Mouse (Mus musculus) embryonic facial prominence, embryonic 13.5 days (tissue): ENCODE measurements around the gene Fbxl3. TPM values are rescaled to one million over a fixed set of nuclear protein-coding genes. Genes with fewer than 3 reads are reported as not detected.

ENCODE experiments used
- ATAC-seq: fragments of 200-750 bp; cut with Nextera tagmentation; 2 replicates; pipeline ENCODE4 v1.8.0; 2017; ENCODE audit warnings: low read depth; ENCODE audit not compliant: insufficient number of reproducible peaks, insufficient read depth, low FRiP score, low TSS enrichment
- H3K27ac ChIP-seq: fragments of 300-500 bp; sonication (generic); 2 replicates; pipeline ENCODE4 v1.5.1; 2015; ENCODE audit warnings: moderate library complexity, mild to moderate bottlenecking, inconsistent platforms
- H3K27me3 ChIP-seq: fragments of 300-500 bp; sonication (generic); 2 replicates; pipeline ENCODE4 v1.6.1; 2015; ENCODE audit warnings: mild to moderate bottlenecking, inconsistent platforms
- H3K36me3 ChIP-seq: fragments of 300-500 bp; sonication (generic); 2 replicates; pipeline ENCODE4 v1.6.1; 2015; ENCODE audit warnings: mild to moderate bottlenecking, inconsistent platforms
- H3K4me1 ChIP-seq: fragments of 300-500 bp; sonication (generic); 2 replicates; pipeline ENCODE4 v1.6.1; 2015; ENCODE audit warnings: inconsistent platforms
- H3K4me2 ChIP-seq: fragments of 300-500 bp; sonication (generic); 2 replicates; pipeline ENCODE4 v1.6.1; 2015; ENCODE audit warnings: moderate library complexity, mild to moderate bottlenecking, inconsistent platforms
- H3K4me3 ChIP-seq: fragments of 300-500 bp; sonication (generic); 2 replicates; pipeline ENCODE4 v1.5.1; 2015; ENCODE audit warnings: mild to moderate bottlenecking, inconsistent platforms
- H3K9ac ChIP-seq: fragments of 300-500 bp; sonication (generic); 2 replicates; pipeline ENCODE4 v1.6.1; 2015; ENCODE audit warnings: mild to moderate bottlenecking, inconsistent platforms
- H3K9me3 ChIP-seq: fragments of 300-500 bp; sonication (generic); 2 replicates; pipeline ENCODE4 v1.6.1; 2016; ENCODE audit warnings: inconsistent platforms
- WGBS: fragments of 180-500 bp; shearing (Covaris S2); methylation state at CpG from one replicate; pipeline ENCODE4 v1.1.7; 2015; ENCODE audit warnings: mixed read lengths; 5-methylcytosine and 5-hydroxymethylcytosine counted together
- polyA plus RNA-seq: library from polyadenylated mRNA; unstranded; fragments of >200 nt; fragmentation: Nextera tagmentation; extraction: Ambion mirVana; gene quantifications from 2 replicates; pipeline ENCODE4 v1.2.1, GENCODE M21; 2015

Gene Fbxl3
- polyA plus RNA-seq, 1 experiment from 2014 or later: 28.0 TPM

DNA sequence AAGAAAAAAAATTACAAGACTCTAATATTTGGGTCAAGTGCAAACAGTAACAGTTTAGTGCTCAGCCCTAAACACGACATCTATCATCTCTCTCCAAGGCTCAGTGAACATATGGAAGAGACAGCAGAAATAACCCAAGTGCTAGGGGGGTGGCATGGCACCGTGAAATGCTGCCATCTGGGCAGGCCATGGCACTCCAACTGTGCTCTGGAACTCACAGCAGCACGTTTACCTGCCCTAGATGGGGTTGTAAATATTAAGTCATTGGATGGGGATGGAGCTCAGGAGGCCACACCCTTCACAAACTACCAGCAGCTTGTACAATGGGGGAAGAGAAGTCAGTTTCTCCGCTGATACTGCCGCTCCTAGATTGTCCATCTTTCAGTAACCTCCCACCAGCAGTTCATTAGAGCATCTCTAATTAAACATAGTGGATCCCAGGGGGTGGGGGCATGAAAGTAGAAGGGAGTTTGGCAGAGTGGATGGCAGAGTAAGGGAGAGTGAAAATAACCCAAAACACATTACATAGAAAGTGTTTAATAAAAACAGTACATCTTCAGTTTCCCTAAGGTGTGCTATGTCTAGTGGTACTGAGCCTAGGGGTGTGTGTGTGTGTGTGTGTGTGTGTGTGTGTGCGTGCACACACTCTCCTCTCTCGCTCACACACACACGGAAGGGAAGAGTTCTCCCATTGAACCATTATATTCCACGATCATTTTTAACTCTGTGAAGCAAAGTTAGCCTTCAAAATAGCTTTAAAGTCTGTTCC is 20.0 kb downstream of the Fbxl3 start:
- peaks cover 50% of the 10 kb centered on the region for H3K36me3 ChIP-seq
- 84% methylated on average over 9 of the region's 9 CpGs for WGBS

DNA sequence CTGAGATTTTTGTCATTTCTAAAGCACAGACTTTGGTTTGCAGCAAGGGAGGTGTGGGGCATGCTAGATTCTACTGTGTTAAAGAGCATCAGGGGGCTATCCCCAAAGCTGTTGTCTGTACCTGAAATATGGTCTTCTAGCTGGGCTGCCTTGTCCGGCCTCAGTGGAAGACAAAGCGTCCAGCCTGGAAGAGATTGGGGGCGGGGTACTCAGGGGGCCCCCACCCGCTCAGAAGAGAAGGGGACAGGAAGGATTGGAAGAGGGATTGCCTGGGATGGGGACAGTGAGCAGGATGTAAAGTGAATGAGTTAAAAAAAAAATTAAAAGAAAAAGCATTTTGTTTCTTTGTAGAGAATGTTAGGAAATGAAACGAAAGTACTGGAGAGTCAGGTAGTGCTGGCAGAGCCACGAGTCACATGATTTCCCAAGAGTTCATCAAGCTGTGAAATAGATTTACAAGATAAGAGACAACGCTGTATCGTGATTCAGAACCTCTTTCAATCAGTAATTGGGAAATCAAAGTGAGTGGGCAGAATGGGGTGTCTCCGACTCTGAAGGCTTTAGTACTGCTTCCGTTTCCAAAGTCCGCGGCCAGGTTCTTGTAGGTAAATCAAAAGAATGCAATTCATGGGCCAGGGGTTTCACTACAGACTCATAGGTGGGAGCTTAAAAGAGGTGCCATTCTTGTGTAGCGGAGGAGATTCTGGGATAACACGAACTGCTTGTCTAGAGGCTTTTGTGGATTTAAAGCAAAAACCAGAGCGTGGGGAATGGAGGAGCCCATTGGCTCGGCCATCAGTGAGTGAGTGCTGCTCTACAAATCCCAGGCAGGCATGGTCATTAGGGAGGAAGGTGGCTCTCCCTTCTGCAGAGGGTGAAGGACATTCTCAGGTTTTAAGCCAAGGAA is 21.1 kb downstream of the Fbxl3 start:
- no peak overlapping the region for H3K4me2 ChIP-seq
- no peaks in the 10 kb centered on the region for H3K9me3 ChIP-seq
- no peaks in the 10 kb centered on the region for H3K4me1 ChIP-seq
- WGBS: 89% methylated on average over 16 of the region's 16 CpGs
- H3K9ac ChIP-seq: no peak overlapping the region
- H3K4me3 ChIP-seq: no peak overlapping the region
- peaks cover 56% of the 10 kb centered on the region for H3K36me3 ChIP-seq
- no peak for ATAC-seq
- H3K27ac ChIP-seq: no peak overlapping the region
- H3K27me3 ChIP-seq: no peaks in the 10 kb centered on the region

More for the DNA sequence above, 20.0 kb downstream of the Fbxl3 start:
- H3K4me1 ChIP-seq: no peaks in the 10 kb centered on the region
- H3K27me3 ChIP-seq: no peaks in the 10 kb centered on the region
- no peak for ATAC-seq
- no peak overlapping the region for H3K4me2 ChIP-seq
- H3K4me3 ChIP-seq: no peak overlapping the region
- H3K9me3 ChIP-seq: no peaks in the 10 kb centered on the region
- H3K27ac ChIP-seq: no peak overlapping the region
- H3K9ac ChIP-seq: no peak overlapping the region

DNA sequence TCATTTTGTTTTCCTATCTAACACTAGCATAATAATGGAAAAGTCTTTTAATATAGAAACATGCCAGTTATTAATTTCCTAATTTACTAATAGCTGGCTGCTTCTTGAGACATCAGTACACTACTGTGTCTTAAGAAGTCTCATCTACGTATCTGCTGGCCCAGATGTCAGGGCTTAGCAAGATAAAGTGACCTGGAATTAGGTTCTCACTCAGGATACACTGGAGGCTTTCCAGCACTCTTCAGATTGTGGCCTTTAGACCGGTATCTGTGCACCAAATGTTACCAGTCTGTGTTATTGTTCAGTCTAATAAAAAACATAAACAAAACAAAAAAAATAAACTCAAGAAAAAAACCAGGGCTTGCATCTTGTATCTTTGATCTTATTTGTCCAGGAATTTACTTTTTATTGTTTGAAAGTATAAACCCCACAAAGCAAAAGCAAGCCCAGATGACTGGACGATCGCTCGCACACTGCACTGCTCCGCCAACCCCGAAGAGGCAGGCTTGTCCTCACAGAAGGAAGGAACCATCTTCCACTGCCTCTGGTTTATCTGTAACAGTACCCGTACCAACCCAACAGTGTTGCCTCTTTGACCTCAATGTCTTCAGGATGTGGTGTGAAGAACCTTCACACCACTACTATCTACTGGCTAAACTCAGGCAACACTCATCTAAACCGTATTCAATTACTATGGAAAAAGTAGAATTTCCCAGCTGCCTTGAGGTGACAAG is 21.9 kb downstream of the Fbxl3 start:
- peaks cover 56% of the 10 kb centered on the region for H3K36me3 ChIP-seq
- WGBS: 88% methylated on average over 9 of the region's 9 CpGs

DNA sequence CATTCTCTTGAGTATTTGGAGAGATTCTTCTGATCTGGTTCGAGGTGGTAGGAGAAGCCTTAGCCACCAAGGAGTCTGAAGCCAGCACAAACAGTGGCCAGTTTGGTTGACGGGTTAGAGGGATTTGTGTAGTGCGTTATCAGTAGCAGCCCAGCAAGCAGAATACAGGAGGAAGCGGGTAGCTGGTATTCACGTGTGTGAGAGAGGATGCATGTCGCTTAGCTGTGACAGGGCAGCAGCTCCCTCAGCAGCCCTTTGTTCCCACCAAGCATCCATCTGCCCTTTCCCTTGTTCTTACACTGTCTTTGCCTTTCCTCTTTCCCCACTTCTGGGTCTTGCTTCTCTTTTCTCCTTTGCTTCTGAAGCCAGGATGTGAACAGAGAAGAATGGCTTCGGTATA is 24.2 kb downstream of the Fbxl3 start:
- no peak for ATAC-seq

More for the DNA sequence above, 21.9 kb downstream of the Fbxl3 start:
- H3K9me3 ChIP-seq: no peaks in the 10 kb centered on the region
- H3K27ac ChIP-seq: no peak overlapping the region
- no peak overlapping the region for H3K4me2 ChIP-seq
- no peaks in the 10 kb centered on the region for H3K4me1 ChIP-seq
- H3K4me3 ChIP-seq: no peak overlapping the region
- no peak overlapping the region for H3K9ac ChIP-seq
- ATAC-seq: no peak
- H3K27me3 ChIP-seq: no peaks in the 10 kb centered on the region

DNA sequence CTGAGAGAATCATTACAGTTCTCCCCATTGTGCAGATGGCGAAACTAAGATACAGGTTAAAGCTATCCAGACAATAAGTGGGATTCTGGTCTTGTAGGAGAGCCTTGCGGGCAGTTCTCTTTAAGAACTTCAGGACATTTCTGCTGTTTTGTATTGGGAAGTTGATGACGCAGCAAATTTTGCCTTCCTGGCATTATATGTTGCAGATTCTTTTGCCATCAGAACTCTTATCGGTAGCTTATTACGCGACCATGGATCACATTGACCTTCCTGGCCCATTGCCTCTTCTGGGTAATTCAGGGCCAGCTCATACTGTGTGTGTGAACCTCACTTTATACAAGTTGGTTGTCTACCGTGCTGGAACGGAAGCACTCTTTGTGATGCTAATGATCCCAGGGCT is 25.5 kb downstream of the Fbxl3 start:
- 94% methylated on average over 8 of the region's 8 CpGs for WGBS

More for the DNA sequence above, 24.2 kb downstream of the Fbxl3 start:
- Histone ChIP-seq H3K4me2 (no peak overlapping the region), H3K27ac (no peak overlapping the region), H3K27me3 (no peaks in the 10 kb centered on the region), H3K4me1 (0 out of 2 replicates have a peak, but pooled peaks cover 3% of the 10 kb centered on the region), H3K9ac (no peak overlapping the region), H3K4me3 (no peak overlapping the region), H3K9me3 (no peaks in the 10 kb centered on the region), H3K36me3 (peaks cover 60% of the 10 kb centered on the region)
- WGBS: 83% methylated on average over 7 of the region's 7 CpGs

DNA sequence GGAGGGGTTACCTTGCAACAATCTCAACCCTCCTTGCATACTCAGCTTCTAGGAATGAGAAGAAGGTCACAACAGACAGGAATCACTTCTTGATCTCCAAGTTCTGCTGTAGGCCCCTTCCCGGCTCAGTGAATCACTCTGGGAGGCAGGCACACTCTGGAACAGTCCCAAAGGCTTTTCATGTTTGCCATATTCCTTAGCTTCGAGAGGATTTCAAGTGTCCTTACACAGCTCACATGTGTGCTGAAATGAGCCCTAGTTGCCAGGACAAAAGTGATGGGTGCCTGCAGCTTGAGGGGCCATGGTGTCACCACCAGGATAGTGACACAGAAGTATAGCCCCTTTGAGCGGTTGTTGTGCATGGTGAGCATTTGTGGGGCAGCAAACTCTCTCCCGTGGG is 26.6 kb downstream of the Fbxl3 start:
- H3K4me2 ChIP-seq: no peak overlapping the region
- peaks cover 43% of the 10 kb centered on the region for H3K36me3 ChIP-seq
- no peak overlapping the region for H3K9ac ChIP-seq
- 89% methylated on average over 4 of the region's 4 CpGs for WGBS
- no peak overlapping the region for H3K4me3 ChIP-seq
- ATAC-seq: no peak
- H3K9me3 ChIP-seq: no peaks in the 10 kb centered on the region
- H3K27me3 ChIP-seq: no peaks in the 10 kb centered on the region
- peaks cover 7% of the 10 kb centered on the region; the same call in 1 of the 2 replicates for H3K4me1 ChIP-seq
- no peak overlapping the region for H3K27ac ChIP-seq

More for the DNA sequence above, 25.5 kb downstream of the Fbxl3 start:
- H3K9me3 ChIP-seq: no peaks in the 10 kb centered on the region
- peaks cover 7% of the 10 kb centered on the region; the same call in 1 of the 2 replicates for H3K4me1 ChIP-seq
- H3K4me3 ChIP-seq: no peak overlapping the region
- ATAC-seq: no peak
- H3K4me2 ChIP-seq: no peak overlapping the region
- H3K9ac ChIP-seq: no peak overlapping the region
- H3K27me3 ChIP-seq: no peaks in the 10 kb centered on the region
- H3K36me3 ChIP-seq: peaks cover 54% of the 10 kb centered on the region
- H3K27ac ChIP-seq: no peak overlapping the region

DNA sequence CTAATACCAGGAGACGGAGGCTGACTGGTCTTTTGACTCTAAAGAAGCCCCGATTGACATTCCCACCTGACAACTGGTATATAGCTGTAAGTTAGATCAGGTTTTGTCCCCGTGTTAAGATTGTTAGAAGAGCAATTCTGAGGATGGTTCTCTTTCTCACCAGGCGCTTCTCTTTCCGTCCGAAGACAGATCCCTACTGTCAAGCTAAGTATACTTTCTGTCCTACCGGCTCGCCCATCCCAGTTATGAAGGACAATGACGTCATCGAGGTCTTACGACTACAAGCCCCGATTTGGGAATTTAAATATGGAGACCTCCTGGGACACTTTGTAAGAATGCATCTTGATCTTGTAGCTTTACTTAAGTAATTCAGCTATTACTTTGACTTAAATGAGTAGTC is 27.9 kb downstream of the Fbxl3 start:
- Histone ChIP-seq H3K4me2 (no peak overlapping the region), H3K9me3 (no peaks in the 10 kb centered on the region), H3K4me3 (no peak overlapping the region), H3K27ac (no peak overlapping the region), H3K4me1 (peaks cover 7% of the 10 kb centered on the region; the same call in 1 of the 2 replicates), H3K9ac (no peak overlapping the region), H3K36me3 (peaks cover 38% of the 10 kb centered on the region), H3K27me3 (no peaks in the 10 kb centered on the region)
- no peak for ATAC-seq
- WGBS: 93% methylated on average over 12 of the region's 12 CpGs

DNA sequence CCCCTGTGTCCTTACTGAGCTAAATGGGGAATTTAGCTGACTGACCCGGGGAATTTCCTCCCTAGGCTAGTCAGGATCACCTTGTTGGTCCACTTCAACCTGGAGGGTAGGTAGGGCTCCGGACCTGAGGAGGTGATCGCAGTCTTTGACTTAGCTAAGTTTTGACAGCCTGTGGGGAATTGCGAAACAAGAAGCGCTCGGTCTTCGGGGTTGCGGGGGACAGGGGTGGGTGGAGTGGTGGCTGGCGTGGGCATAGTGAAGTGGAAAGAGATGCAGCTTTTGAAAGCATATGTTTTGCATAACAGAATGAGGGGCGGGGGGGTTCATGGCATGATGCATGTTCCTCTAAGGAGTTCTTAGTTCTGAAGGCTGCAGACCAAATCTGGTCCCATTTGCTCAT is 28.6 kb downstream of the Fbxl3 start:
- 3% methylated on average over 10 of the region's 10 CpGs for WGBS
- H3K36me3 ChIP-seq: peaks cover 35% of the 10 kb centered on the region
- no peaks in the 10 kb centered on the region for H3K9me3 ChIP-seq
- H3K27ac ChIP-seq: peak overlapping the region; percentile 89
- peak overlapping the region; percentile 83 for H3K9ac ChIP-seq
- H3K27me3 ChIP-seq: no peaks in the 10 kb centered on the region
- peak overlapping the region; percentile 69 for H3K4me3 ChIP-seq
- peak overlapping the region; percentile 83 for H3K4me2 ChIP-seq
- ATAC-seq: no peak
- H3K4me1 ChIP-seq: peaks cover 7% of the 10 kb centered on the region; the same call in 1 of the 2 replicates

DNA sequence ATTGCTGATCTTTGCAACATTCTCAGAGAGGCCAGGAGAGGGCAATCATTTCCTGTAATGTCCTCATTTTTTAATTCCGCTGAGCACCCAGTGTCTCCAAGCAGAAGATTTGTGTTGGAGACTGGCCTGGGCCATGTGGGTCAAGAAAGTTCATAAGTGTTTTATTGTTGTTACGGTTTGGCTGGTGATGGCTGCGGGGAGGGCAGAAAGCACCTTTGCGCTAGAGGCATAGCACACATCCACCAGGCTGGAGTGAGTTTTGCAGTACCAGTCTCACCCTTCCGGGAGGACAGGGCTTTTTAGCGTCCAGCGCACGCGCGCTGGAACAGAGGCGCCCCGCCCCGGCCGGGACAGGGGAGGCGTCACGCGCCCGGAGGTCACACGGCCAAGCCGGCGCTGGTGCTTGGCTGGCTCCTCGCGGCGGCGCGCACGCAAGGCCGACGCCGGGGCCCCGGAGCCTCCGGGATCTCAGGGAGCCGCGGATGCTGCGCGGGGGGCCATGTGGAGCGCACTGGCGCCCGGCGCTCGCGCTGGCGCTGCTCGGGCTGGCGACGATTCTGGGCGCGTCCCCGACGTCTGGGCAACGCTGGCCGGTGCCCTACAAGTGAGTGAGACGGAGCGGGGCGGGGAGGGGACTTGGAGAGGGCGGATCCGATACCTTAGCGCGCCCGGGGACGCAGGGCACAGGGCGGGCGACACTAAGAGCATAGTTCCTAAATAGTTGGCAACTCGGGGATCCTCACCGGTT is 29.3 kb downstream of the Fbxl3 start, which contains the start of gene Cln5:
Cln5 (plus strand) TSS at position 353 of the 748 bp plus-strand sequence.
- Histone ChIP-seq H3K9ac (peak within 1 kb of the TSS; percentile 83), H3K36me3 (peaks cover 31% of the 10 kb centered on the region), H3K27me3 (no peaks in the 10 kb centered on the region), H3K27ac (peak within 1 kb of the TSS; percentile 89), H3K4me1 (peaks cover 10% of the 10 kb centered on the region; the same call in 1 of the 2 replicates), H3K4me3 (peak within 1 kb of the TSS; percentile 69), H3K9me3 (no peaks in the 10 kb centered on the region), H3K4me2 (peak within 1 kb of the TSS; percentile 83)
- WGBS: under 1% methylated on average over 65 of the region's 65 CpGs
- peak; percentile 95 for ATAC-seq

DNA sequence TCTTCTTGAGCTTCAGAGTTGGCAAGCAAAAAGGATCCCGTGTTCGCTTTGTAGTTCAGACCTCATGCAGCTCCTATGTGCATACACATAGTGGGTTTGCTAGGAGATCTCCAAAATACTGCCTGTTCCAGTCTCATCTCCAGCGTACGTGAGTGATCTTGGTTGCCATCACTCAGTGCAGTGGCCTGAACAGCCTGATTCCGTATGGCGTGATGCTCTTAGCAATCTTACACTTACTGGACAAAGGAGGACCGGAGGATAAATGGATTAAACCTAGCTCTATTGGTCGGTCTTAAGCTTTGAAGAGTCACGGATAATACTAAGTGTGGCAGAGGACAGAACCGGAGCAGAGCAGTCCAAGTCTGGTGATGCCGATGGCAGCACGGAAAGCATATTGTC is 29.9 kb downstream of the Fbxl3 start:
- peak overlapping the region; percentile 89 for H3K27ac ChIP-seq
- peak overlapping the region; percentile 83 for H3K9ac ChIP-seq
- 14% methylated on average over 12 of the region's 12 CpGs for WGBS
- H3K4me1 ChIP-seq: peaks cover 10% of the 10 kb centered on the region; the same call in 1 of the 2 replicates
- peak overlapping the region; percentile 69 for H3K4me3 ChIP-seq
- no peaks in the 10 kb centered on the region for H3K27me3 ChIP-seq
- peaks cover 26% of the 10 kb centered on the region for H3K36me3 ChIP-seq
- H3K4me2 ChIP-seq: peak overlapping the region; percentile 83
- ATAC-seq: peak; percentile 43; the same call in 1 of the 2 replicates
- H3K9me3 ChIP-seq: no peaks in the 10 kb centered on the region
